Mouse (Mus musculus) MEL (cell line): ENCODE measurements around the gene Klk15. TPM values are rescaled to one million over a fixed set of nuclear protein-coding genes. Genes with fewer than 3 reads are reported as not detected.

ENCODE experiments used
- DNase-seq: peaks from one replicate; pipeline ENCODE4 v3.0.0; 2011; ENCODE audit warnings: low read depth, low spot score
- H3K27ac ChIP-seq: 2 replicates; pipeline ENCODE4 v1.5.1; 2012; ENCODE audit warnings: low read depth, mild to moderate bottlenecking, control low read depth, low read length, moderate library complexity; ENCODE audit not compliant: control insufficient read depth
- H3K27me3 ChIP-seq, 2 experiments: fragments of 150-350 bp in 1 of 2; sonication (generic) in 1 of 2; 2 replicates each; pipeline ENCODE4 v1.6.1; 2012; ENCODE audit warnings: low read length in 2 of 2, mild to moderate bottlenecking in 2 of 2, improper control_type of control experiment in 1 of 2, moderate library complexity in 1 of 2; ENCODE audit not compliant: insufficient read depth in 2 of 2, control insufficient read depth in 1 of 2
- H3K36me3 ChIP-seq, 2 experiments: 2 replicates each; pipeline ENCODE4 v1.6.1; 2012 to 2014; ENCODE audit warnings: low read length in 2 of 2, improper control_type of control experiment in 1 of 2, inconsistent platforms in 1 of 2, mild to moderate bottlenecking in 1 of 2; ENCODE audit not compliant: insufficient read depth in 2 of 2, control insufficient read depth in 1 of 2
- H3K4me1 ChIP-seq, 2 experiments: fragments of 150-350 bp in 1 of 2; sonication (generic) in 1 of 2; 2 replicates each; pipeline ENCODE4 v1.6.1; 2012; ENCODE audit warnings: low read length in 2 of 2, improper control_type of control experiment in 1 of 2, mild to moderate bottlenecking in 1 of 2; ENCODE audit not compliant: insufficient read depth in 2 of 2, control insufficient read depth in 1 of 2
- H3K4me3 ChIP-seq, 2 experiments: fragments of 150-350 bp in 1 of 2; sonication (generic) in 1 of 2; 2 replicates each; pipeline ENCODE4 v1.5.1; 2012; ENCODE audit warnings: low read depth in 2 of 2, low read length in 2 of 2, mild to moderate bottlenecking in 2 of 2, moderate library complexity in 2 of 2, control low read depth in 1 of 2, improper control_type of control experiment in 1 of 2; ENCODE audit not compliant: control insufficient read depth in 1 of 2, insufficient read depth in 1 of 2
- H3K79me2 ChIP-seq: 2 replicates; pipeline ENCODE4 v1.6.1; 2012; ENCODE audit warnings: mild to moderate bottlenecking, low read length, moderate library complexity; ENCODE audit not compliant: control insufficient read depth, poor library complexity, insufficient read depth
- H3K9ac ChIP-seq: 2 replicates; pipeline ENCODE4 v1.6.1; 2012; ENCODE audit warnings: low read depth, mild to moderate bottlenecking, control low read depth, low read length, moderate library complexity; ENCODE audit not compliant: control insufficient read depth, poor library complexity, severe bottlenecking
- H3K9me3 ChIP-seq: fragments of 150-350 bp; sonication (generic); replicated peaks from 2 replicates; pipeline ENCODE4 v1.6.1; 2012; ENCODE audit warnings: mild to moderate bottlenecking, low read length, improper control_type of control experiment, moderate library complexity; ENCODE audit not compliant: insufficient read depth
- BHLHE40 ChIP-seq: IDR thresholded peaks from 2 replicates; pipeline ENCODE4 v1.6.1; 2012; ENCODE audit warnings: low read depth, mild to moderate bottlenecking, inconsistent platforms, low read length, improper control_type of control experiment, borderline replicate concordance
- CHD2 ChIP-seq: IDR thresholded peaks from 2 replicates; pipeline ENCODE4 v1.6.1; 2011; ENCODE audit warnings: low read length, improper control_type of control experiment
- CTCF ChIP-seq, 3 experiments: IDR thresholded peaks in 2 of 3; conservative IDR thresholded peaks in 1 of 3; 2 replicates each; pipeline ENCODE4 v1.5.1; 2011 to 2012; ENCODE audit warnings: low read length in 3 of 3, low read depth in 2 of 3, mild to moderate bottlenecking in 2 of 3, improper control_type of control experiment in 1 of 3, inconsistent platforms in 1 of 3, mixed read lengths in 1 of 3, moderate library complexity in 1 of 3; ENCODE audit not compliant: control insufficient read depth in 1 of 3, insufficient read depth in 1 of 3, poor library complexity in 1 of 3, severe bottlenecking in 1 of 3
- E2F4 ChIP-seq: IDR thresholded peaks from 2 replicates; pipeline ENCODE4 v1.6.1; 2011; ENCODE audit warnings: low read depth, low read length, improper control_type of control experiment, borderline replicate concordance
- ELF1 ChIP-seq: IDR thresholded peaks from 2 replicates; pipeline ENCODE4 v1.6.1; 2014; ENCODE audit warnings: low read depth, mild to moderate bottlenecking, inconsistent platforms, low read length, improper control_type of control experiment, moderate library complexity
- ETS1 ChIP-seq: IDR thresholded peaks from 2 replicates; pipeline ENCODE4 v1.6.1; 2012; ENCODE audit warnings: low read depth, mild to moderate bottlenecking, inconsistent platforms, low read length, improper control_type of control experiment, moderate library complexity
- GATA1 ChIP-seq: IDR thresholded peaks from 2 replicates; pipeline ENCODE4 v1.6.1; 2011; ENCODE audit warnings: low read depth, low read length, improper control_type of control experiment
- KAT2A ChIP-seq: conservative IDR thresholded peaks from 2 replicates; pipeline ENCODE4 v1.6.1; 2012; ENCODE audit warnings: low read depth, low read length, improper control_type of control experiment, inconsistent platforms
- MEF2A ChIP-seq: IDR thresholded peaks from 2 replicates; pipeline ENCODE4 v1.6.1; 2014; ENCODE audit warnings: low read depth, mild to moderate bottlenecking, inconsistent platforms, low read length, improper control_type of control experiment; ENCODE audit not compliant: poor library complexity, insufficient replicate concordance, severe bottlenecking; ENCODE audit errors: extremely low read depth
- MXI1 ChIP-seq: IDR thresholded peaks from 2 replicates; pipeline ENCODE4 v1.6.1; 2011; ENCODE audit warnings: mild to moderate bottlenecking, low read depth, low read length, improper control_type of control experiment
- MYB ChIP-seq: IDR thresholded peaks from 2 replicates; pipeline ENCODE4 v1.6.1; 2011; ENCODE audit warnings: mild to moderate bottlenecking, low read depth, low read length, improper control_type of control experiment
- NELFE ChIP-seq: IDR thresholded peaks from 2 replicates; pipeline ENCODE4 v1.6.1; 2011; ENCODE audit warnings: low read depth, low read length, improper control_type of control experiment
- POLR2AphosphoS2 ChIP-seq: IDR thresholded peaks from 2 replicates; pipeline ENCODE4 v1.6.1; 2011; ENCODE audit warnings: low read length, improper control_type of control experiment
- RAD21 ChIP-seq: IDR thresholded peaks from 2 replicates; pipeline ENCODE4 v1.6.1; 2011; ENCODE audit warnings: mild to moderate bottlenecking, low read depth, low read length, improper control_type of control experiment
- SIN3A ChIP-seq: IDR thresholded peaks from 2 replicates; pipeline ENCODE4 v1.6.1; 2012; ENCODE audit warnings: low read length, improper control_type of control experiment, inconsistent platforms
- SMC3 ChIP-seq: IDR thresholded peaks from 2 replicates; pipeline ENCODE4 v1.6.1; 2011; ENCODE audit warnings: low read depth, low read length, improper control_type of control experiment
- USF2 ChIP-seq, 2 experiments: IDR thresholded peaks; 2 replicates each; pipeline ENCODE4 v1.6.1; 2011 to 2012; ENCODE audit warnings: improper control_type of control experiment in 2 of 2, low read length in 2 of 2, borderline replicate concordance in 1 of 2, inconsistent platforms in 1 of 2, low read depth in 1 of 2, mild to moderate bottlenecking in 1 of 2; ENCODE audit not compliant: insufficient read depth in 1 of 2
- ZMIZ1 ChIP-seq: IDR thresholded peaks from 2 replicates; pipeline ENCODE4 v1.6.1; 2012; ENCODE audit warnings: low read depth, mild to moderate bottlenecking, inconsistent platforms, low read length, improper control_type of control experiment, moderate library complexity
- polyA plus RNA-seq, 2 experiments: library from polyadenylated mRNA; stranded (reverse) in 1 of 2; unstranded in 1 of 2; fragments of >175 nt in 1 of 2; fragments of >200 nt in 1 of 2; gene quantifications; 2 replicates each; pipeline versions ENCODE4 v1.2.1 to v1.2.4; 2012; ENCODE audit warnings: low replicate concordance in 2 of 2, low read depth in 1 of 2; ENCODE audit not compliant: insufficient read length in 2 of 2, insufficient read depth in 1 of 2, missing spikeins in 1 of 2
- total RNA-seq: library from RNA; depleted of rRNA; stranded (reverse); fragments of 300-350 nt; gene quantifications from 2 replicates; pipeline ENCODE4 v1.2.3, GENCODE M21; 2012

Klk15 gene
- total and polyA plus RNA-seq, 3 experiments = not detected

- no peaks in the 10 kb centered on the region for H3K79me2 ChIP-seq
- H3K36me3 ChIP-seq = no peaks in the 10 kb centered on the region
- no peak overlapping the region for H3K4me3 ChIP-seq
- H3K4me1 ChIP-seq = no peaks in the 10 kb centered on the region
- H3K9me3 ChIP-seq = no peaks in the 10 kb centered on the region
- no peak overlapping the region for H3K9ac ChIP-seq
- no peak for DNase-seq
- H3K27me3 ChIP-seq = no peaks in the 10 kb centered on the region
- no peak overlapping the region for H3K27ac ChIP-seq
- TF ChIP-seq ELF1 (no peak), NELFE (no peak), MEF2A (no peak), MXI1 (no peak), BHLHE40 (no peak), MYB (no peak), ETS1 (no peak), CHD2 (no peak), E2F4 (no peak), GATA1 (no peak), SIN3A (no peak), POLR2AphosphoS2 (no peak), KAT2A (no peak)
- TF ChIP-seq, all 39 proteins: peak for 0
These were observed 41.8 kb upstream of the Klk15 start for GRCm38 (mm10) chr7:43891788-43892187.

- H3K27me3 ChIP-seq = no peaks in the 10 kb centered on the region
- no peaks in the 10 kb centered on the region for H3K9me3 ChIP-seq
- H3K4me1 ChIP-seq = no peaks in the 10 kb centered on the region
- H3K79me2 ChIP-seq = no peaks in the 10 kb centered on the region
- H3K9ac ChIP-seq = no peak overlapping the region
- DNase-seq = peak; percentile 51
- no peak overlapping the region for H3K27ac ChIP-seq
- no peaks in the 10 kb centered on the region for H3K36me3 ChIP-seq
- no peak overlapping the region for H3K4me3 ChIP-seq
- TF ChIP-seq SMC3 (peak; percentile 59), CHD2 (no peak), RAD21 (peak; percentile 70), CTCF (IDR thresholded peaks at IDR 0.05 in 2 of 3, conservative IDR thresholded peaks at IDR 0.05 in 1 of 3; ENCODE audit: control insufficient read depth in 1 of 3, insufficient read depth in 1 of 3, low read depth in 2 of 3, low read length in 3 of 3, poor library complexity in 1 of 3, severe bottlenecking in 1 of 3) (peak; percentile 70 to 75 (median 73)), USF2 (IDR thresholded peaks at IDR 0.05; ENCODE audit: borderline replicate concordance in 1 of 2, insufficient read depth in 1 of 2, low read depth in 1 of 2, low read length in 2 of 2) (no peak), ZMIZ1 (no peak)
These were observed 38.7 kb upstream of the Klk15 start for GRCm38 (mm10) chr7:43894836-43895235.
